Mouse (Mus musculus) liver, embryonic 16.5 days (tissue): ENCODE results near the gene Dzip1. TPM values are rescaled to one million over a fixed set of nuclear protein-coding genes. Genes with fewer than 3 reads are reported as not detected.

Experiments used
- ATAC-seq: fragments of 200-750 bp; cut with Nextera tagmentation; 2 replicates; pipeline ENCODE4 v1.8.0; 2017; ENCODE audit warnings: low read depth, mild to moderate bottlenecking, moderate number of reproducible peaks, moderate library complexity
- H3K27ac ChIP-seq: fragments of 300-500 bp; sonication (generic); 2 replicates; pipeline ENCODE4 v1.5.1; 2014; ENCODE audit warnings: mild to moderate bottlenecking, low read length
- H3K27me3 ChIP-seq: fragments of 300-500 bp; sonication (generic); 2 replicates; pipeline ENCODE4 v1.6.1; 2014; ENCODE audit warnings: low read depth, low read length, mixed read lengths; ENCODE audit not compliant: control insufficient read depth, insufficient read depth
- H3K36me3 ChIP-seq: fragments of 300-500 bp; sonication (generic); 2 replicates; pipeline ENCODE4 v1.6.1; 2014; ENCODE audit warnings: mild to moderate bottlenecking; ENCODE audit not compliant: control insufficient read depth, insufficient read depth
- H3K4me1 ChIP-seq: fragments of 300-500 bp; sonication (generic); 2 replicates; pipeline ENCODE4 v1.6.1; 2014; ENCODE audit warnings: low read depth, low read length, mixed read lengths; ENCODE audit not compliant: control insufficient read depth
- H3K4me2 ChIP-seq: fragments of 300-500 bp; sonication (generic); 2 replicates; pipeline ENCODE4 v1.6.1; 2014; ENCODE audit warnings: low read depth, low read length, mixed read lengths
- H3K4me3 ChIP-seq: fragments of 300-500 bp; sonication (generic); 2 replicates; pipeline ENCODE4 v1.5.1; 2014; ENCODE audit warnings: low read depth, mild to moderate bottlenecking, low read length
- H3K9ac ChIP-seq: fragments of 300-500 bp; sonication (generic); 2 replicates; pipeline ENCODE4 v1.6.1; 2014; ENCODE audit warnings: low read depth, low read length
- H3K9me3 ChIP-seq: fragments of 300-500 bp; sonication (generic); replicated peaks from 2 replicates; pipeline ENCODE4 v1.6.1; 2016; ENCODE audit warnings: low read length; ENCODE audit not compliant: control insufficient read depth
- WGBS: fragments of 180-500 bp; shearing (Covaris S2); extraction: QIAGEN DNeasy Blood & Tissue Kit; methylation state at CpG from one replicate; pipeline ENCODE4 v1.1.7; 2014; ENCODE audit not compliant: insufficient replicate concordance; 5-methylcytosine and 5-hydroxymethylcytosine counted together
- polyA plus RNA-seq: library from polyadenylated mRNA; unstranded; fragments of >200 nt; fragmentation: Nextera tagmentation; extraction: Ambion mirVana; gene quantifications from 2 replicates; pipeline ENCODE4 v1.2.1, GENCODE M21; 2015

Dzip1 gene
- polyA plus RNA-seq, 1 experiment from 2014 or later, result 1.4 TPM

GRCm38 (mm10) chr14:118868102-118868724, 57.0 kb downstream of the Dzip1 start:
- no peak overlapping the region for H3K27ac ChIP-seq

GRCm38 (mm10) chr14:118867366-118867765, 57.9 kb downstream of the Dzip1 start:
- no peak for ATAC-seq
- H3K9ac ChIP-seq, result no peak overlapping the region
- H3K27ac ChIP-seq, result no peak overlapping the region
- H3K4me3 ChIP-seq, result no peak overlapping the region
- H3K9me3 ChIP-seq, result no peaks in the 10 kb centered on the region
- H3K4me1 ChIP-seq, result peaks cover 21% of the 10 kb centered on the region
- H3K27me3 ChIP-seq, result no peaks in the 10 kb centered on the region
- no peaks in the 10 kb centered on the region for H3K36me3 ChIP-seq
- no peak overlapping the region for H3K4me2 ChIP-seq
- 56% methylated on average over 6 of the region's 6 CpGs for WGBS

More at GRCm38 (mm10) chr14:118868102-118868724, 57.0 kb downstream of the Dzip1 start:
- Histone ChIP-seq H3K9me3 (no peaks in the 10 kb centered on the region), H3K36me3 (no peaks in the 10 kb centered on the region), H3K4me1 (peaks cover 21% of the 10 kb centered on the region), H3K4me3 (no peak overlapping the region), H3K4me2 (no peak overlapping the region), H3K27me3 (no peaks in the 10 kb centered on the region), H3K9ac (no peak overlapping the region)
- WGBS, result 82% methylated on average over 13 of the region's 13 CpGs
- ATAC-seq, result no peak

- no peaks in the 10 kb centered on the region for H3K9me3 ChIP-seq
- no peaks in the 10 kb centered on the region for H3K27me3 ChIP-seq
- H3K9ac ChIP-seq, result no peak overlapping the region
- no peak overlapping the region for H3K4me2 ChIP-seq
- H3K27ac ChIP-seq, result no peak overlapping the region
- WGBS, result 31% methylated on average over 10 of the region's 10 CpGs
- no peaks in the 10 kb centered on the region for H3K36me3 ChIP-seq
- peak; percentile 47; the same call in 1 of the 2 replicates for ATAC-seq
- H3K4me1 ChIP-seq, result peaks cover 21% of the 10 kb centered on the region
- no peak overlapping the region for H3K4me3 ChIP-seq
Observed at GRCm38 (mm10) chr14:118866014-118866811, 59.0 kb downstream of the Dzip1 start.

GRCm38 (mm10) chr14:118864905-118865304, 60.4 kb downstream of the Dzip1 start:
- H3K9me3 ChIP-seq, result no peaks in the 10 kb centered on the region
- H3K9ac ChIP-seq, result no peak overlapping the region
- WGBS, result 35% methylated on average over 4 of the region's 4 CpGs
- ATAC-seq, result no peak
- H3K27ac ChIP-seq, result no peak overlapping the region
- H3K4me2 ChIP-seq, result no peak overlapping the region
- no peaks in the 10 kb centered on the region for H3K27me3 ChIP-seq
- peaks cover 16% of the 10 kb centered on the region for H3K4me1 ChIP-seq
- no peak overlapping the region for H3K4me3 ChIP-seq
- H3K36me3 ChIP-seq, result no peaks in the 10 kb centered on the region

- Histone ChIP-seq H3K4me1 (peaks cover 6% of the 10 kb centered on the region), H3K4me2 (no peak overlapping the region), H3K27ac (no peak overlapping the region), H3K4me3 (no peak overlapping the region), H3K27me3 (no peaks in the 10 kb centered on the region), H3K36me3 (no peaks in the 10 kb centered on the region), H3K9me3 (no peaks in the 10 kb centered on the region), H3K9ac (no peak overlapping the region)
- 30% methylated on average over 7 of the region's 7 CpGs for WGBS
- no peak for ATAC-seq
Observed at GRCm38 (mm10) chr14:118862253-118862652, 63.0 kb downstream of the Dzip1 start.

GRCm38 (mm10) chr14:118858318-118858717, 66.9 kb downstream of the Dzip1 start:
- Histone ChIP-seq H3K36me3 (no peaks in the 10 kb centered on the region), H3K4me2 (no peak overlapping the region), H3K9me3 (no peaks in the 10 kb centered on the region), H3K4me3 (no peak overlapping the region), H3K27ac (no peak overlapping the region), H3K9ac (no peak overlapping the region), H3K4me1 (peaks cover 7% of the 10 kb centered on the region), H3K27me3 (peaks cover 24% of the 10 kb centered on the region)
- no peak for ATAC-seq
- 61% methylated on average over 6 of the region's 6 CpGs for WGBS

GRCm38 (mm10) chr14:118856563-118856962, 68.7 kb downstream of the Dzip1 start:
- WGBS, result 43% methylated on average over 6 of the region's 6 CpGs
- H3K4me3 ChIP-seq, result no peak overlapping the region
- no peak overlapping the region for H3K9ac ChIP-seq
- no peaks in the 10 kb centered on the region for H3K36me3 ChIP-seq
- peaks cover 7% of the 10 kb centered on the region for H3K4me1 ChIP-seq
- H3K27ac ChIP-seq, result no peak overlapping the region
- H3K4me2 ChIP-seq, result no peak overlapping the region
- no peak for ATAC-seq
- no peaks in the 10 kb centered on the region for H3K9me3 ChIP-seq
- H3K27me3 ChIP-seq, result peaks cover 24% of the 10 kb centered on the region

GRCm38 (mm10) chr14:118855141-118855800, 70.0 kb downstream of the Dzip1 start:
- Histone ChIP-seq H3K27ac (no peak overlapping the region), H3K9ac (no peak overlapping the region), H3K9me3 (no peaks in the 10 kb centered on the region), H3K4me1 (peaks cover 7% of the 10 kb centered on the region), H3K4me3 (peak overlapping the region; percentile 51), H3K36me3 (no peaks in the 10 kb centered on the region), H3K27me3 (peaks cover 24% of the 10 kb centered on the region), H3K4me2 (peak overlapping the region; percentile 74)
- 2% methylated on average over 28 of the region's 28 CpGs for WGBS
- no peak for ATAC-seq
